Mouse (Mus musculus): ENCODE data around the gene Rps6kb1.

GRCm38 (mm10) chr11:86572623-86573022 is 28.0 kb upstream of the Rps6kb1 start:
- no peak for TF ChIP-seq CTCF (IDR thresholded peaks at IDR 0.05; ENCODE audit: low read depth)
- no peak for TF ChIP-seq EP300 (IDR thresholded peaks at IDR 0.05; ENCODE audit: low read depth)
